Comparison of ENCODE assay signal across 9 mouse cellular contexts in the genomic region with DNA sequence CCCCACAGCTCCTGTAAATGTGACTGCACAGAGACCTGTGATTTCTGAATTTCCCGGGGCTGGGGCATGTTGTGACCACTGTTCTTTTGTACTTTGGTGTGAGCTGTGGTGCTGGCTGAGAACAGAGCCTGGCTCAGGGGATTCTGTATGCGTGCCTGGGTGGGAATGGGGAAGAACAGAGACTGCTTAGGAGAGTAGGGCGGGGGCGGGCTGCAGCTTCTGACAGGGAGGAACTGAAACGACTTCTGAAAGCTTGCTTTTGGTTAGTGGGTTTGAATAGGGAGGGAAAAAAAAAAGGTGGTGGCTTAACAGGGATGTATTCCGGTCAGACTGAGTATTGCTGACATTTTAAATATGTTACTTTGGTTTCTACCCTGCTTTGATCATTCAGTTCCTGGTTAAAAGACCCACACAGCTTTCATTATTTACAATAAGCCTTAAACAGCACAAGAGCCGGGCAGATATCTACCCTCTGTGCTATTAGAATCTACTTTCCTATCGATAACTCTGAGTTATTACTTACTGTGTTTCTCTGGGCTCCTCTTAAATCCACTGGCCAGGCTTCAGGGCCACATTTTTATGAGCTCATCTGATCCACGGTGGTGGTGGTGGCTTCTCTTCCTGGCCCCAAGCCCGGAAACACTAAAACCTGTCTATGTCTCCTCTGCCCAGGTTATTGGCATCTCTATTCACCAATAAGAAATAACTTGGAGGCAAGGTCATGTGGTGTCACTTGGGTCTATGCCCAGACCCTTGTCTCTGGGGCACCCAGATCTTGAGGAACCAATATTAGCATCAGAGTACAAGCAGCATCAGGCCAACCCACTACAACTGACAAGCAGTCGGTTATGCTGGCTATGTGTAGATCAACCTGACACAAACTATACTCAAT. TPM values are rescaled to one million over a fixed set of nuclear protein-coding genes. Genes with fewer than 3 reads are reported as not detected.
A peak's percentile ranks its signal among the peaks of the same experiment; 100 is the strongest.
DNase-seq lines count a peak whose midpoint lies in the region; TF ChIP-seq lines count a peak whose summit lies in the region.
"Had no signal": no experiment of that assay in that cellular context is flagged by ENCODE, and none has a peak within 500 bp of the region (broad histone marks: within the 10 kb centered on the region; RNA-seq: fewer than 3 reads in every experiment).

No protein-coding gene starts in this region.

- H3K4me1 ChIP-seq in spleen, adult 2 months (ENCODE audit: control insufficient read depth, insufficient read depth, insufficient read length): peaks cover 7% of the 10 kb centered on the region; the same call in 1 of the 2 replicates

- whole genome bisulfite sequencing in spleen, adult 2 months: 3% methylated on average over 11 of the region's 11 CpGs

- TF ChIP-seq POLR2A in spleen, adult 2 months (IDR thresholded peaks at IDR 0.05; ENCODE audit: low read depth, low read length): peak; percentile 67

- no peak for TF ChIP-seq CTCF in spleen, adult 2 months (IDR thresholded peaks at IDR 0.05; ENCODE audit: extremely low read depth, insufficient read depth, insufficient read length, insufficient replicate concordance)

- DNase-seq in cerebellum, postnatal 10 days: peak; percentile 84
- no peak for DNase-seq in cerebellum, postnatal 36 days
- DNase-seq in spleen, adult 12 weeks (ENCODE audit: low spot score): peak; percentile 29
- DNase-seq in spleen, postnatal 14 days (ENCODE audit: low spot score in 2 of 2): no peak
- DNase-seq in induced T-regulatory cell, adult 2 months (ENCODE audit: low read depth): peak; percentile 85
- peak; percentile 58 to 62 for DNase-seq in spleen, adult 2 months (ENCODE audit: low read depth in 1 of 2, low spot score in 2 of 2)
- no peak for DNase-seq in c-Kit-positive CD71-positive TER-119-positive erythroid progenitor cells, embryonic 14.5 days (ENCODE audit: low spot score)
- no peak for DNase-seq in left cerebral cortex, adult 11 months (ENCODE audit: low spot score)

- peak overlapping the region; percentile 88 for H3K4me3 ChIP-seq in spleen, adult 2 months (ENCODE audit: extremely low read depth, insufficient read depth, insufficient read length)

- peak overlapping the region; percentile 90 for H3K27ac ChIP-seq in spleen, adult 2 months (ENCODE audit: insufficient read depth, low read length)

- peaks cover 28% of the 10 kb centered on the region for H3K36me3 ChIP-seq in spleen, adult 2 months (ENCODE audit: control insufficient read depth, insufficient read depth, low read length)

- no peaks in the 10 kb centered on the region for H3K27me3 ChIP-seq in spleen, adult 2 months (ENCODE audit: control insufficient read depth, insufficient read depth, low read length)

RNA-seq across cellular contexts. Expression of a gene that starts 2.0 kb away (rescaled TPM):
- 28.7 and 31.8 TPM in 2 replicates for polyA plus RNA-seq in spleen, adult 2 months (2012; rRNA removed)

RNA-seq across cellular contexts. Expression of a gene that starts 46.3 kb away (rescaled TPM):
- polyA plus RNA-seq in spleen, adult 2 months (2012; rRNA removed): 3.4 and 3.5 TPM in 2 replicates
- polyA plus RNA-seq: C2C12 had no signal

RNA-seq across cellular contexts. Expression of a gene that starts 49.8 kb away (rescaled TPM):
- 11.2 and 12.1 TPM in 2 replicates for polyA plus RNA-seq in spleen, adult 2 months (2012; rRNA removed)
- polyA plus RNA-seq: C2C12 had no signal

Comparison
In these comparisons a context has a peak if more than half of its experiments do, and no peak if none do; other contexts are left out.
1. DNase-seq: peak in cerebellum, postnatal 10 days (2 of 2), spleen, adult 12 weeks (single experiment), induced T-regulatory cell, adult 2 months (single experiment) and spleen, adult 2 months (2 of 2); none in cerebellum, postnatal 36 days (0 of 2), spleen, postnatal 14 days (0 of 2), c-Kit-positive CD71-positive TER-119-positive erythroid progenitor cells, embryonic 14.5 days (single experiment) and left cerebral cortex, adult 11 months (single experiment).